Mouse (Mus musculus): ENCODE results near the gene Nrl. TPM values are rescaled to one million over a fixed set of nuclear protein-coding genes. Genes with fewer than 3 reads are reported as not detected.

The Nrl gene
- polyA plus RNA-seq, 1 experiment from 2014 or later = not detected

Other genes with a start within 250 kb of the Nrl start
- gene Dhrs4, start 46.2 kb downstream of the Nrl start, polyA plus RNA-seq (2014; fragmentation: Nextera tagmentation; extraction: Ambion mirVana) = 33.9 and 34.8 TPM in 2 replicates
- gene Carmil3, start 34.3 kb downstream of the Nrl start, polyA plus RNA-seq (2014; fragmentation: Nextera tagmentation; extraction: Ambion mirVana) = 8.6 and 9.7 TPM in 2 replicates
- gene Cpne6, start 14.5 kb downstream of the Nrl start, polyA plus RNA-seq (2014; fragmentation: Nextera tagmentation; extraction: Ambion mirVana) = 0.23 and 0.26 TPM in 2 replicates
- 10.0 and 10.7 TPM in 2 replicates for gene Pck2, start 15.3 kb upstream of the Nrl start, polyA plus RNA-seq (2014; fragmentation: Nextera tagmentation; extraction: Ambion mirVana)
- 76.4 and 85.4 TPM in 2 replicates for gene Dcaf11, start 35.0 kb upstream of the Nrl start, polyA plus RNA-seq (2014; fragmentation: Nextera tagmentation; extraction: Ambion mirVana)
- 0.92 TPM in 1 of 2 replicates, not detected in the other for gene A730061H03Rik, start 35.4 kb upstream of the Nrl start, polyA plus RNA-seq (2014; fragmentation: Nextera tagmentation; extraction: Ambion mirVana)
- not detected in 2 replicates for gene Fitm1, start 50.6 kb upstream of the Nrl start, polyA plus RNA-seq (2014; fragmentation: Nextera tagmentation; extraction: Ambion mirVana)
- gene Psme1, start 53.1 kb upstream of the Nrl start, polyA plus RNA-seq (2014; fragmentation: Nextera tagmentation; extraction: Ambion mirVana) = 111 and 114 TPM in 2 replicates
- 8.1 and 8.4 TPM in 2 replicates for gene Emc9, start 60.3 kb upstream of the Nrl start, polyA plus RNA-seq (2014; fragmentation: Nextera tagmentation; extraction: Ambion mirVana)
- gene Psme2, start 66.1 kb upstream of the Nrl start, polyA plus RNA-seq (2014; fragmentation: Nextera tagmentation; extraction: Ambion mirVana) = 189 and 202 TPM in 2 replicates
- 8.2 and 9.8 TPM in 2 replicates for gene Rnf31, start 66.7 kb upstream of the Nrl start, polyA plus RNA-seq (2014; fragmentation: Nextera tagmentation; extraction: Ambion mirVana)
- 5.8 and 6.3 TPM in 2 replicates for gene Irf9, start 78.6 kb upstream of the Nrl start, polyA plus RNA-seq (2014; fragmentation: Nextera tagmentation; extraction: Ambion mirVana)
- gene Rec8, start 93.1 kb upstream of the Nrl start, polyA plus RNA-seq (2014; fragmentation: Nextera tagmentation; extraction: Ambion mirVana) = 2.6 and 3.5 TPM in 2 replicates
- gene Ipo4, start 111.0 kb upstream of the Nrl start, polyA plus RNA-seq (2014; fragmentation: Nextera tagmentation; extraction: Ambion mirVana) = 69.3 and 80.6 TPM in 2 replicates
- gene Gm49378, start 112.9 kb upstream of the Nrl start, polyA plus RNA-seq (2014; fragmentation: Nextera tagmentation; extraction: Ambion mirVana) = 1.8 and 2.6 TPM in 2 replicates
- 56.6 and 58.1 TPM in 2 replicates for gene Tm9sf1, start 118.8 kb upstream of the Nrl start, polyA plus RNA-seq (2014; fragmentation: Nextera tagmentation; extraction: Ambion mirVana)
- gene Tssk4, start 125.2 kb upstream of the Nrl start, polyA plus RNA-seq (2014; fragmentation: Nextera tagmentation; extraction: Ambion mirVana) = 0.87 and 1.1 TPM in 2 replicates
- gene Mdp1, start 135.5 kb upstream of the Nrl start, polyA plus RNA-seq (2014; fragmentation: Nextera tagmentation; extraction: Ambion mirVana) = 61.9 and 66.2 TPM in 2 replicates
- gene Gmpr2, start 147.0 kb upstream of the Nrl start, polyA plus RNA-seq (2014; fragmentation: Nextera tagmentation; extraction: Ambion mirVana) = 55.4 and 61.8 TPM in 2 replicates
- gene Nedd8, start 147.1 kb upstream of the Nrl start, polyA plus RNA-seq (2014; fragmentation: Nextera tagmentation; extraction: Ambion mirVana) = 595 and 615 TPM in 2 replicates
- gene Tinf2, start 156.8 kb upstream of the Nrl start, polyA plus RNA-seq (2014; fragmentation: Nextera tagmentation; extraction: Ambion mirVana) = 62.6 and 64.4 TPM in 2 replicates
- 0.27 and 0.59 TPM in 2 replicates for gene Tgm1, start 188.9 kb upstream of the Nrl start, polyA plus RNA-seq (2014; fragmentation: Nextera tagmentation; extraction: Ambion mirVana)
- 22.0 TPM in 2 replicates for gene Rabggta, start 197.3 kb upstream of the Nrl start, polyA plus RNA-seq (2014; fragmentation: Nextera tagmentation; extraction: Ambion mirVana)
- gene Dhrs1, start 220.7 kb upstream of the Nrl start, polyA plus RNA-seq (2014; fragmentation: Nextera tagmentation; extraction: Ambion mirVana) = 69.5 and 70.5 TPM in 2 replicates
- 46.2 and 47.4 TPM in 2 replicates for gene Nop9, start 220.7 kb upstream of the Nrl start, polyA plus RNA-seq (2014; fragmentation: Nextera tagmentation; extraction: Ambion mirVana)
- gene Cideb, start 233.5 kb upstream of the Nrl start, polyA plus RNA-seq (2014; fragmentation: Nextera tagmentation; extraction: Ambion mirVana) = 0.18 and 0.22 TPM in 2 replicates
- 0.12 and 0.40 TPM in 2 replicates for gene Ltb4r2, start 236.4 kb upstream of the Nrl start, polyA plus RNA-seq (2014; fragmentation: Nextera tagmentation; extraction: Ambion mirVana)
- gene Ltb4r1, start 241.0 kb upstream of the Nrl start, polyA plus RNA-seq (2014; fragmentation: Nextera tagmentation; extraction: Ambion mirVana) = not detected in 2 replicates

All from midbrain, embryonic 11.5 days (tissue).